Mouse (Mus musculus) MEL (cell line): ENCODE measurements around the gene Thbs3. TPM values are rescaled to one million over a fixed set of nuclear protein-coding genes. Genes with fewer than 3 reads are reported as not detected.

Experiments
- DNase-seq: peaks from one replicate; pipeline ENCODE4 v3.0.0; 2011; ENCODE audit warnings: low read depth, low spot score
- H3K27ac ChIP-seq: 2 replicates; pipeline ENCODE4 v1.5.1; 2012; ENCODE audit warnings: low read depth, mild to moderate bottlenecking, control low read depth, low read length, moderate library complexity; ENCODE audit not compliant: control insufficient read depth
- H3K27me3 ChIP-seq, 2 experiments: fragments of 150-350 bp in 1 of 2; sonication (generic) in 1 of 2; 2 replicates each; pipeline ENCODE4 v1.6.1; 2012; ENCODE audit warnings: low read length in 2 of 2, mild to moderate bottlenecking in 2 of 2, improper control_type of control experiment in 1 of 2, moderate library complexity in 1 of 2; ENCODE audit not compliant: insufficient read depth in 2 of 2, control insufficient read depth in 1 of 2
- H3K36me3 ChIP-seq, 2 experiments: 2 replicates each; pipeline ENCODE4 v1.6.1; 2012 to 2014; ENCODE audit warnings: low read length in 2 of 2, improper control_type of control experiment in 1 of 2, inconsistent platforms in 1 of 2, mild to moderate bottlenecking in 1 of 2; ENCODE audit not compliant: insufficient read depth in 2 of 2, control insufficient read depth in 1 of 2
- H3K4me1 ChIP-seq, 2 experiments: fragments of 150-350 bp in 1 of 2; sonication (generic) in 1 of 2; 2 replicates each; pipeline ENCODE4 v1.6.1; 2012; ENCODE audit warnings: low read length in 2 of 2, improper control_type of control experiment in 1 of 2, mild to moderate bottlenecking in 1 of 2; ENCODE audit not compliant: insufficient read depth in 2 of 2, control insufficient read depth in 1 of 2
- H3K4me3 ChIP-seq, 2 experiments: fragments of 150-350 bp in 1 of 2; sonication (generic) in 1 of 2; 2 replicates each; pipeline ENCODE4 v1.5.1; 2012; ENCODE audit warnings: low read depth in 2 of 2, low read length in 2 of 2, mild to moderate bottlenecking in 2 of 2, moderate library complexity in 2 of 2, control low read depth in 1 of 2, improper control_type of control experiment in 1 of 2; ENCODE audit not compliant: control insufficient read depth in 1 of 2, insufficient read depth in 1 of 2
- H3K79me2 ChIP-seq: 2 replicates; pipeline ENCODE4 v1.6.1; 2012; ENCODE audit warnings: mild to moderate bottlenecking, low read length, moderate library complexity; ENCODE audit not compliant: control insufficient read depth, poor library complexity, insufficient read depth
- H3K9ac ChIP-seq: 2 replicates; pipeline ENCODE4 v1.6.1; 2012; ENCODE audit warnings: low read depth, mild to moderate bottlenecking, control low read depth, low read length, moderate library complexity; ENCODE audit not compliant: control insufficient read depth, poor library complexity, severe bottlenecking
- H3K9me3 ChIP-seq: fragments of 150-350 bp; sonication (generic); replicated peaks from 2 replicates; pipeline ENCODE4 v1.6.1; 2012; ENCODE audit warnings: mild to moderate bottlenecking, low read length, improper control_type of control experiment, moderate library complexity; ENCODE audit not compliant: insufficient read depth
- BHLHE40 ChIP-seq: IDR thresholded peaks from 2 replicates; pipeline ENCODE4 v1.6.1; 2012; ENCODE audit warnings: low read depth, mild to moderate bottlenecking, inconsistent platforms, low read length, improper control_type of control experiment, borderline replicate concordance
- CTCF ChIP-seq, 3 experiments: IDR thresholded peaks in 2 of 3; conservative IDR thresholded peaks in 1 of 3; 2 replicates each; pipeline ENCODE4 v1.5.1; 2011 to 2012; ENCODE audit warnings: low read length in 3 of 3, low read depth in 2 of 3, mild to moderate bottlenecking in 2 of 3, improper control_type of control experiment in 1 of 3, inconsistent platforms in 1 of 3, mixed read lengths in 1 of 3, moderate library complexity in 1 of 3; ENCODE audit not compliant: control insufficient read depth in 1 of 3, insufficient read depth in 1 of 3, poor library complexity in 1 of 3, severe bottlenecking in 1 of 3
- E2F4 ChIP-seq: IDR thresholded peaks from 2 replicates; pipeline ENCODE4 v1.6.1; 2011; ENCODE audit warnings: low read depth, low read length, improper control_type of control experiment, borderline replicate concordance
- EP300 ChIP-seq, 2 experiments: IDR thresholded peaks; 2 replicates each; pipeline ENCODE4 v1.6.1; 2011; ENCODE audit warnings: improper control_type of control experiment in 2 of 2, low read length in 2 of 2, low read depth in 1 of 2, mild to moderate bottlenecking in 1 of 2
- ETS1 ChIP-seq: IDR thresholded peaks from 2 replicates; pipeline ENCODE4 v1.6.1; 2012; ENCODE audit warnings: low read depth, mild to moderate bottlenecking, inconsistent platforms, low read length, improper control_type of control experiment, moderate library complexity
- GATA1 ChIP-seq: IDR thresholded peaks from 2 replicates; pipeline ENCODE4 v1.6.1; 2011; ENCODE audit warnings: low read depth, low read length, improper control_type of control experiment
- HCFC1 ChIP-seq: IDR thresholded peaks from 2 replicates; pipeline ENCODE4 v1.6.1; 2012; ENCODE audit warnings: low read depth, mild to moderate bottlenecking, inconsistent platforms, low read length, improper control_type of control experiment, moderate library complexity
- JUND ChIP-seq: IDR thresholded peaks from 2 replicates; pipeline ENCODE4 v1.6.1; 2011; ENCODE audit warnings: low read depth, mild to moderate bottlenecking, improper control_type of control experiment, low read length
- KAT2A ChIP-seq: conservative IDR thresholded peaks from 2 replicates; pipeline ENCODE4 v1.6.1; 2012; ENCODE audit warnings: low read depth, low read length, improper control_type of control experiment, inconsistent platforms
- MAFK ChIP-seq: IDR thresholded peaks from 2 replicates; pipeline ENCODE4 v1.6.1; 2011; ENCODE audit warnings: low read depth, mild to moderate bottlenecking, low read length, improper control_type of control experiment, borderline replicate concordance
- MAZ ChIP-seq: IDR thresholded peaks from 2 replicates; pipeline ENCODE4 v1.6.1; 2012; ENCODE audit warnings: low read depth, mild to moderate bottlenecking, inconsistent platforms, low read length, improper control_type of control experiment
- MXI1 ChIP-seq: IDR thresholded peaks from 2 replicates; pipeline ENCODE4 v1.6.1; 2011; ENCODE audit warnings: mild to moderate bottlenecking, low read depth, low read length, improper control_type of control experiment
- NELFE ChIP-seq: IDR thresholded peaks from 2 replicates; pipeline ENCODE4 v1.6.1; 2011; ENCODE audit warnings: low read depth, low read length, improper control_type of control experiment
- NRF1 ChIP-seq: IDR thresholded peaks from 2 replicates; pipeline ENCODE4 v1.6.1; 2014; ENCODE audit warnings: low read depth, mild to moderate bottlenecking, inconsistent platforms, low read length, improper control_type of control experiment, moderate library complexity; ENCODE audit not compliant: poor library complexity, insufficient read depth, severe bottlenecking
- POLR2AphosphoS2 ChIP-seq: IDR thresholded peaks from 2 replicates; pipeline ENCODE4 v1.6.1; 2011; ENCODE audit warnings: low read length, improper control_type of control experiment
- POLR2AphosphoS5 ChIP-seq: IDR thresholded peaks from 2 replicates; pipeline ENCODE4 v1.6.1; 2012; ENCODE audit warnings: low read depth, borderline replicate concordance, mild to moderate bottlenecking, inconsistent platforms, low read length, moderate library complexity, mixed read lengths
- RAD21 ChIP-seq: IDR thresholded peaks from 2 replicates; pipeline ENCODE4 v1.6.1; 2011; ENCODE audit warnings: mild to moderate bottlenecking, low read depth, low read length, improper control_type of control experiment
- SIN3A ChIP-seq: IDR thresholded peaks from 2 replicates; pipeline ENCODE4 v1.6.1; 2012; ENCODE audit warnings: low read length, improper control_type of control experiment, inconsistent platforms
- SMC3 ChIP-seq: IDR thresholded peaks from 2 replicates; pipeline ENCODE4 v1.6.1; 2011; ENCODE audit warnings: low read depth, low read length, improper control_type of control experiment
- TAL1 ChIP-seq: IDR thresholded peaks from 2 replicates; pipeline ENCODE4 v1.6.1; 2012; ENCODE audit warnings: mild to moderate bottlenecking, inconsistent platforms, low read length, moderate library complexity, mixed read lengths
- TBP ChIP-seq: IDR thresholded peaks from 2 replicates; pipeline ENCODE4 v1.8.0; 2011; ENCODE audit warnings: low read depth, low read length, improper control_type of control experiment
- TCF12 ChIP-seq: IDR thresholded peaks from 2 replicates; pipeline ENCODE4 v1.6.1; 2014; ENCODE audit warnings: low read depth, mild to moderate bottlenecking, inconsistent platforms, low read length, improper control_type of control experiment, moderate library complexity
- UBTF ChIP-seq: IDR thresholded peaks from 2 replicates; pipeline ENCODE4 v1.6.1; 2012; ENCODE audit warnings: low read depth, mild to moderate bottlenecking, inconsistent platforms, low read length, improper control_type of control experiment, moderate library complexity, borderline replicate concordance; ENCODE audit not compliant: insufficient read depth
- USF1 ChIP-seq: IDR thresholded peaks from 2 replicates; pipeline ENCODE4 v1.6.1; 2014; ENCODE audit warnings: low read depth, mild to moderate bottlenecking, inconsistent platforms, low read length, improper control_type of control experiment, moderate library complexity
- USF2 ChIP-seq, 2 experiments: IDR thresholded peaks; 2 replicates each; pipeline ENCODE4 v1.6.1; 2011 to 2012; ENCODE audit warnings: improper control_type of control experiment in 2 of 2, low read length in 2 of 2, borderline replicate concordance in 1 of 2, inconsistent platforms in 1 of 2, low read depth in 1 of 2, mild to moderate bottlenecking in 1 of 2; ENCODE audit not compliant: insufficient read depth in 1 of 2
- ZC3H11A ChIP-seq: IDR thresholded peaks from 2 replicates; pipeline ENCODE4 v1.6.1; 2012; ENCODE audit warnings: low read depth, mild to moderate bottlenecking, inconsistent platforms, low read length, improper control_type of control experiment
- ZKSCAN1 ChIP-seq: IDR thresholded peaks from 2 replicates; pipeline ENCODE4 v1.6.1; 2012; ENCODE audit warnings: low read depth, mild to moderate bottlenecking, inconsistent platforms, low read length, improper control_type of control experiment, moderate library complexity
- ZMIZ1 ChIP-seq: IDR thresholded peaks from 2 replicates; pipeline ENCODE4 v1.6.1; 2012; ENCODE audit warnings: low read depth, mild to moderate bottlenecking, inconsistent platforms, low read length, improper control_type of control experiment, moderate library complexity
- polyA plus RNA-seq, 2 experiments: library from polyadenylated mRNA; stranded (reverse) in 1 of 2; unstranded in 1 of 2; fragments of >175 nt in 1 of 2; fragments of >200 nt in 1 of 2; gene quantifications; 2 replicates each; pipeline versions ENCODE4 v1.2.1 to v1.2.4; 2012; ENCODE audit warnings: low replicate concordance in 2 of 2, low read depth in 1 of 2; ENCODE audit not compliant: insufficient read length in 2 of 2, insufficient read depth in 1 of 2, missing spikeins in 1 of 2
- total RNA-seq: library from RNA; depleted of rRNA; stranded (reverse); fragments of 300-350 nt; gene quantifications from 2 replicates; pipeline ENCODE4 v1.2.3, GENCODE M21; 2012

The Thbs3 gene
- total and polyA plus RNA-seq, 3 experiments = 1.8 to 4.9 TPM; not detected in 1

DNA sequence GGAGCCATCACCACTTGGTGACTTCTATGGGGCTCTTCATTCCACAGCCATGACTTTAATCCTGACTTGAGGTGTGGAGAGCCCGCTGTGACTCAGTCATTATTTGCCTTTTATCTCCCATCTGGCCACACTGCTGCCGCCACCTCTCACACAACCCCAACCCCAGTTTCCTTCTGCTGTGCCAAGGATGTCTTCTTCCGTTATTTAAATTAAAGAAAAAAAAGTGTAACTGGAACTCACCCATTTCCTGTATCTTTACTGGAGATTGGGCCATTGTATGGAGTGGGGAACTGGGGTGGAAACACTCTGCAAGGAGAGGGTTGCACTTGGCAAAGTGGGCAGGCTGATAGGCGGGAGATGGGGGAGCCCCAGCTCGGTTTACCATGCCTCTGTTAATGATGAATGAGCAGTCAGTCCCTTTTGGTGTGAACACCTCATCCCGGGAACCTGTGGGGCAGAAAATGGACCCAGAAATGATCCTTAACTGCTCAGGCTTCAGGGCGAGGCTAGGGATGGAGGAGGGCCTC lies 32.4 kb upstream of the Thbs3 start (continued):
- peak; percentile 34; the same call in 1 of the 2 replicates for TF ChIP-seq MXI1
- TF ChIP-seq CTCF (IDR thresholded peaks at IDR 0.05 in 2 of 3, conservative IDR thresholded peaks at IDR 0.05 in 1 of 3; ENCODE audit: control insufficient read depth in 1 of 3, insufficient read depth in 1 of 3, low read depth in 2 of 3, low read length in 3 of 3, poor library complexity in 1 of 3, severe bottlenecking in 1 of 3) = no peak
- no peak for TF ChIP-seq KAT2A
- TF ChIP-seq POLR2AphosphoS2 = no peak
- no peak for TF ChIP-seq ZMIZ1
- TF ChIP-seq MAFK = no peak; the same call in 1 of the 2 replicates
- TF ChIP-seq MAZ = no peak; the same call in 1 of the 2 replicates
- peak; percentile 76 to 92; a peak in 3 of 4 replicates for TF ChIP-seq EP300 (IDR thresholded peaks at IDR 0.05; ENCODE audit: low read depth in 1 of 2, low read length in 2 of 2)
- TF ChIP-seq TCF12 = no peak; the same call in 1 of the 2 replicates
- TF ChIP-seq E2F4 = no peak
- no peak for TF ChIP-seq USF2 (IDR thresholded peaks at IDR 0.05; ENCODE audit: borderline replicate concordance in 1 of 2, insufficient read depth in 1 of 2, low read depth in 1 of 2, low read length in 2 of 2)
- TF ChIP-seq JUND = no peak
- TF ChIP-seq, all 39 proteins: peak for 13

DNA sequence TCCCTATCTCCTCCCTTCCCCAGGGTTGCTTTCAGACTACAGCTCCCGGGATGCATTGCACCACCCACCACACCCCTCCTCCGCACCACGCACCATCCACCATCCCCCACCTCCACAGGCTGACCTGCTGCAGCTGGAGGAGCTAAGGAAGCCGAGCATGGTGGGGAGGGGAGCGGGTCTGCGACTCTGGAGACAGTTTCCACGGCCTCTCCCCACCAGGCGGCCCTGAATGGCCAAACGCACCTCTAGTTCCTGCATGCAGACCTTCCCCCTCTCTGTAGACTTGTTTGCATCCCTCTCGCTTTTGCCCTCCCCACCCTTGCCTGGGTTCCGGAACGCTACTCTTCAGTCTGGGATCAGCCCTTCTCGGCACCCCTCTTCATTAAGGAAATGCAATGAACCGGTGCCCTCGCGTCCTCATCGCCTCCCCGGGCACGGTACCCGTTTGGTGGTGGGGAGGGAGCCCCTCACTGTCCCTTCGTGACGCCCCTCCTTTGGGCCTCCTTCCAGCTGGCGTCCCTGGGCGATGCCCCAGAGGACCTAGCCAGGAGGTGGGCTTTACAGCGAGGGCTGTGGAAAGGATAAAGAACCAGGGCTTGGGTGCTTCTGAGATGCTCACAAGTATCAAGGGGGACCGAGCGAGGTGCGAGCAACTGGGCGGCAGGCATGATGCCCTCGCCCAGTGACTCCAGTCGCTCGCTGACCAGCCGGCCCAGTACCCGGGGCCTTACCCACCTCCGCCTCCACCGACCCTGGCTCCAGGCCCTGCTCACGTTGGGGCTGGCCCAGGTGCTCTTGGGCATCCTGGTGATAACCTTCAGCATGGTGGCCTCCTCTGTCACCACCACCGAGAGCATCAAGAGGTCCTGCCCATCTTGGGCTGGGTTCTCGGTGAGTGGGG lies 31.7 kb upstream of the Thbs3 start, which contains the start of gene Fam189b:
TSS of gene Fam189b (plus strand) at position 86 of the 901 bp plus-strand sequence.
- peaks cover 7 to 61% of the 10 kb centered on the region in 2 experiments for H3K36me3 ChIP-seq
- H3K79me2 ChIP-seq = peaks cover 13% of the 10 kb centered on the region
- H3K9me3 ChIP-seq = no peaks in the 10 kb centered on the region
- peak within 1 kb of the TSS; percentile 63 for H3K9ac ChIP-seq
- no peaks in the 10 kb centered on the region for H3K27me3 ChIP-seq
- H3K4me3 ChIP-seq = peak within 1 kb of the TSS; percentile 43 to 45
- H3K27ac ChIP-seq = peak within 1 kb of the TSS; percentile 92
- peaks cover 25 to 70% of the 10 kb centered on the region in 2 experiments for H3K4me1 ChIP-seq
- DNase-seq = peak; percentile 91
- TF ChIP-seq NELFE (peak; percentile 56; the same call in 1 of the 2 replicates), UBTF (no peak), NRF1 (0 out of 2 replicates have a peak, but pooled peaks have one; percentile 25), KAT2A (peak; percentile 73; the same call in 1 of the 2 replicates), MAFK (no peak), ZKSCAN1 (no peak), GATA1 (no peak), HCFC1 (peak; percentile 95), USF2 (IDR thresholded peaks at IDR 0.05; ENCODE audit: borderline replicate concordance in 1 of 2, insufficient read depth in 1 of 2, low read depth in 1 of 2, low read length in 2 of 2) (no peak), BHLHE40 (peak; percentile 40; the same call in 1 of the 2 replicates), MXI1 (peak; percentile 77), ZC3H11A (no peak), POLR2AphosphoS5 (no peak), TBP (no peak), EP300 (IDR thresholded peaks at IDR 0.05; ENCODE audit: low read depth in 1 of 2, low read length in 2 of 2) (peak in 1 of 2 experiments; percentile 54; a peak in 2 of 4 replicates), JUND (0 out of 2 replicates have a peak, but pooled peaks have one; percentile 61), POLR2AphosphoS2 (peak; percentile 97), RAD21 (no peak), SIN3A (peak; percentile 80), TCF12 (peak; percentile 36; the same call in 1 of the 2 replicates), TAL1 (no peak), SMC3 (no peak), USF1 (peak; percentile 48; the same call in 1 of the 2 replicates), ETS1 (no peak), ZMIZ1 (peak; percentile 90), MAZ (peak; percentile 95), E2F4 (peak; percentile 60; the same call in 1 of the 2 replicates)
